Mouse (Mus musculus) small intestine, adult 2 months (tissue): ENCODE results near the gene Piezo1. TPM values are rescaled to one million over a fixed set of nuclear protein-coding genes. Genes with fewer than 3 reads are reported as not detected.
A peak's percentile ranks its signal among the peaks of the same experiment; 100 is the strongest.

ENCODE experiments used
- H3K27ac ChIP-seq: fragments of 200-500 bp; 2 replicates; pipeline ENCODE4 v1.5.1; 2012; ENCODE audit warnings: low read depth, low read length, control low read depth, inconsistent platforms; ENCODE audit not compliant: insufficient read depth
- H3K27me3 ChIP-seq: fragments of 200-500 bp; 2 replicates; pipeline ENCODE4 v1.6.1; 2012; ENCODE audit warnings: mild to moderate bottlenecking, moderate library complexity, low read length, inconsistent platforms; ENCODE audit not compliant: control insufficient read depth, insufficient read depth
- H3K36me3 ChIP-seq: fragments of 200-500 bp; 2 replicates; pipeline ENCODE4 v1.6.1; 2012; ENCODE audit warnings: mild to moderate bottlenecking, low read length, control low read depth, inconsistent platforms; ENCODE audit not compliant: control insufficient read depth, insufficient read depth
- H3K4me1 ChIP-seq: fragments of 200-500 bp; 2 replicates; pipeline ENCODE4 v1.6.1; 2012; ENCODE audit warnings: low read length, inconsistent platforms, mixed read lengths; ENCODE audit not compliant: control insufficient read depth, insufficient read depth, insufficient read length
- H3K4me3 ChIP-seq: fragments of 200-500 bp; 2 replicates; pipeline ENCODE4 v1.5.1; 2012; ENCODE audit warnings: low read depth, mild to moderate bottlenecking, control low read depth, inconsistent platforms, low read length, moderate library complexity
- CTCF ChIP-seq: fragments of 200-500 bp; IDR thresholded peaks from 2 replicates; pipeline ENCODE4 v1.5.1; 2012; ENCODE audit warnings: low read depth, mild to moderate bottlenecking, control low read depth, inconsistent platforms, low read length, moderate library complexity, mixed read lengths; ENCODE audit not compliant: insufficient replicate concordance, insufficient read length; ENCODE audit errors: extremely low read depth
- POLR2A ChIP-seq: fragments of 200-500 bp; IDR thresholded peaks from 2 replicates; pipeline ENCODE4 v1.6.1; 2012; ENCODE audit warnings: low read depth, mild to moderate bottlenecking, control low read depth, inconsistent platforms, low read length, moderate library complexity
- WGBS: fragments of 180-500 bp; shearing (Covaris S2); methylation state at CpG from one replicate; pipeline ENCODE4 v1.1.7; 2018; 5-methylcytosine and 5-hydroxymethylcytosine counted together
- polyA plus RNA-seq: library from polyadenylated mRNA; depleted of rRNA; stranded (reverse); fragments of >200 nt; gene quantifications from 2 replicates; pipeline ENCODE4 v1.2.3, GENCODE M21; 2012

The Piezo1 gene
- polyA plus RNA-seq, 1 experiment: 36.4 TPM

DNA sequence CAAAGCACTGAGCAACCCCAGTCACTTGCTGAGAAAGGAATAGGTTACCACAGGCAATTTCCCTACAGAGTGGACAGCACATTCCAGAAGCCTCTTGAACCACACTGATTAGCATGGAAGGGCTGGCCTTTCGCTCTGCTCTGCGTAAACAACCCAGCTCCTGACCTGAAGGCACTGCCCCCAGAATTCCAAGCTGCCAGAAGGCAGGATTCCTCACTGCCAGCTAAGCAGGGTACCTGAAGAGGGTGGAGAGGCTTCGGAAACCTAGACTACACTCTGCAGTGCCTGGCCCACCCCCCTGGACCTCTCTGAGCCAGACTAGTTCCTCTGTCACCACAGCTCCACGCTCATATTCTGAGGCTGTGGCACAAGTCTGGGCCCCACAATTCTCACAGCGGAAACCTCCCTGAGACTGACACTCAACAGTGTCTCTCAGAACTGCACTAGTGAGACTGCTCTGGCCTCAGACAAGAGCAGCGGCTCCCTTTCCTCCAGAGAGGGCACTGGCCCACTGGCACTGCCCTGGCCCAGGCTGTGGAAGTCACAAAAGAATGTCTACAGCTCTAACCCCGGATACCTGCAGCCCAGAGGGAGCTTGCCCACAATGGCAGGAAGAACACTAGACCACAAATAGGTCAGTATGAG, 24.5 kb downstream of the Piezo1 start:
- no peak overlapping the region for H3K4me3 ChIP-seq
- peaks cover 17% of the 10 kb centered on the region for H3K4me1 ChIP-seq
- peak overlapping the region; percentile 28; the same call in 1 of the 2 replicates for H3K27ac ChIP-seq
- 72% methylated on average over 7 of the region's 7 CpGs for WGBS
- no peaks in the 10 kb centered on the region for H3K36me3 ChIP-seq
- TF ChIP-seq CTCF (no peak), POLR2A (no peak)
- H3K27me3 ChIP-seq: no peaks in the 10 kb centered on the region

DNA sequence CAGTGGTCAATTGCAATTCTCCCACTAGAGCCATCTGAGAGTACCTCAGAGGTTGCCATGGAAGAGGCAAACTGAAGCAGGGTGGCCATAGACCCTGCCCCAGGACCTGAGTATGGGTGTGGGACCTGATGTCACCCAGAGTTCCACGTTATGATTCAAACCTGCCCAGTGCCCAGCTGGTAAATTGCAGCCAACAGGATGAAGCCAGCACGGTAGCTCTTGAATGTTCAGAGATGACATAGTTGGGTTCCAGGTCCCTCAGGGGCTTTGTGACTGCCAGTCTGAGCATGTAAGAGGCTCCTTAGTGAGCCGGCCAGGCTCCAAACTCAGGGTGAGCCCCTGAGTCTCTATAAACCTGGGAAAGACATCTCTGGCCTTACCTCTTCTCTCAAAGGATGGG, 25.0 kb downstream of the Piezo1 start:
- no peak overlapping the region for H3K4me3 ChIP-seq
- H3K4me1 ChIP-seq: peaks cover 17% of the 10 kb centered on the region
- no peaks in the 10 kb centered on the region for H3K27me3 ChIP-seq
- 74% methylated on average over 3 of the region's 3 CpGs for WGBS
- TF ChIP-seq POLR2A (no peak), CTCF (no peak)
- peak overlapping the region; percentile 28; the same call in 1 of the 2 replicates for H3K27ac ChIP-seq
- no peaks in the 10 kb centered on the region for H3K36me3 ChIP-seq

DNA sequence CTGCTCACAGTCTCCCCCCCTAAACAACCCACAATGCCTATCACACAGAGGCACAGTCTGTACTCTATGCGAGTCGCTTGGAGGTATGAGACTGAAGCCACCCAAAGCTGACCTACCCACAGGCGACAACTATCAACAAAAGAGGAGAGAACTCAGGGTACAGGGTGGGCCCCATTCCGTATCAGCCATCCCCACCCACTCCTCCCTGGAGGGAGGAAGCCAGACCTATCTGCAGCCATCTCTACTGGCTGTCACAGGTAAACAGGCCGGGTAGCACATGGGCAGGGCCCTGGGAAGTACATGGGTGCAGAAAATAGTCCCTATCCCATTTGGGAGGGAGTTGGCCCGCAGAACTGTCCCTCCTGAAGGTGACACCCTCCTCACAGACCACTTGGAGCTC, 26.1 kb downstream of the Piezo1 start:
- Histone ChIP-seq H3K4me3 (no peak overlapping the region), H3K36me3 (no peaks in the 10 kb centered on the region), H3K27me3 (no peaks in the 10 kb centered on the region), H3K27ac (no peak overlapping the region), H3K4me1 (peaks cover 17% of the 10 kb centered on the region)
- TF ChIP-seq POLR2A (no peak), CTCF (no peak)
- 86% methylated on average over 6 of the region's 6 CpGs for WGBS

DNA sequence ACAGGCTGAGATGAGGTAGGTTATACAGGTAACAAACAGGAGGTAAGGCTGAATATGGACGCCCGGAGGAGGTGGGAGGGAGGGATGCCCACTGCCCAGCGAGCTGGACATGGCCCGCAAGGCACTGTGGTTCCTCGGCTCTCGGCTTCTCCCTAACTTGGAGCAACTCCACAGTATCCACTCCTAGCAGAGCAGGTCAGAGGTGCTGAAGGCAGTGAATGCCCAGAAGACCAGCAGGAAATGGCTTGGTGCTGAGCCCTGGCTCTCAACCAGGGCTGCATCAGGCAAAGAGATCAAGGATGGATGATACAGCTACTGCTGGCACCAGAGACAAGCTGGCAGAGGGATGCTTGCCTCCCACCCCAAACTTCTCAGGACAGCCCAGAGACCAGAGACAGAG, 26.6 kb downstream of the Piezo1 start:
- 78% methylated on average over 6 of the region's 6 CpGs for WGBS
- H3K4me3 ChIP-seq: no peak overlapping the region
- no peak overlapping the region; the same call in 1 of the 2 replicates for H3K27ac ChIP-seq
- no peaks in the 10 kb centered on the region for H3K36me3 ChIP-seq
- TF ChIP-seq CTCF (no peak), POLR2A (no peak)
- H3K4me1 ChIP-seq: peaks cover 17% of the 10 kb centered on the region
- no peaks in the 10 kb centered on the region for H3K27me3 ChIP-seq

DNA sequence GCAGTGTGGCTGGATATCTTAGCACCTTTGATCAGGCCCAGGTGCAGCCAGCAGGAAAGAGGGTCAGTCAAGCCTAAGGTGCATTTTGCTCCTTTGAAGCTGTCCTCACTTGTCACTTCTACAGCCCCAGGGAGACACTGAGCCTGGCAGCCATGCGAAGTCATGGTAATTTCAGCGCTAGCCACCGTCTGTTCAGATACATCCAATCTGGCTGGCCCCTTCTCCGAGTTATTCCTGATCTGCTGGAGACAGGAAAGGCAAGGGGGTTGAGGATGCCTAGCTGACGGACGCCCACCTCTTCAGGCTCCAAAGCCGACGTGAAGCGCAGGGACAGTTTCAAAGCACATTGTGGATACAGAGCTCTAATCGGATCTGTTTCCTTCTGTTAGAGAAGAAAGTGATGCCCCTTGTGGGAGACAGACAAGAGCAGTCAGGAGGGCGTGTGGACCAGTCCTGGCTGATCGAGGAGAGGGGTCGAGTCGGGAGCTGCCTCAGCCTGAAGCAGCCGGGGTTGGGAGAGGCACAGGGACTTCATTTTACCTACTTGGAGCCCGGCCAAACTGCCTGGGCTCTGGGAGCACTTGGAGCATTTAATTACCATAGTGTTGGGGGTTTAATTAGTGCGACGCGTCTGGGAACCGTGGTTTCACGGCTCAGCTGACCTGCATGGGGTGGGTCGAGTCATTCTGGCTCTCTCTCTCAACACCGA, 27.3 kb downstream of the Piezo1 start:
- H3K4me1 ChIP-seq: peaks cover 17% of the 10 kb centered on the region
- H3K4me3 ChIP-seq: peak overlapping the region; percentile 33
- no peak for TF ChIP-seq POLR2A
- TF ChIP-seq CTCF: no peak
- no peaks in the 10 kb centered on the region for H3K27me3 ChIP-seq
- WGBS: 30% methylated on average over 23 of the region's 23 CpGs
- no peaks in the 10 kb centered on the region for H3K36me3 ChIP-seq
- H3K27ac ChIP-seq: peak overlapping the region; percentile 75

DNA sequence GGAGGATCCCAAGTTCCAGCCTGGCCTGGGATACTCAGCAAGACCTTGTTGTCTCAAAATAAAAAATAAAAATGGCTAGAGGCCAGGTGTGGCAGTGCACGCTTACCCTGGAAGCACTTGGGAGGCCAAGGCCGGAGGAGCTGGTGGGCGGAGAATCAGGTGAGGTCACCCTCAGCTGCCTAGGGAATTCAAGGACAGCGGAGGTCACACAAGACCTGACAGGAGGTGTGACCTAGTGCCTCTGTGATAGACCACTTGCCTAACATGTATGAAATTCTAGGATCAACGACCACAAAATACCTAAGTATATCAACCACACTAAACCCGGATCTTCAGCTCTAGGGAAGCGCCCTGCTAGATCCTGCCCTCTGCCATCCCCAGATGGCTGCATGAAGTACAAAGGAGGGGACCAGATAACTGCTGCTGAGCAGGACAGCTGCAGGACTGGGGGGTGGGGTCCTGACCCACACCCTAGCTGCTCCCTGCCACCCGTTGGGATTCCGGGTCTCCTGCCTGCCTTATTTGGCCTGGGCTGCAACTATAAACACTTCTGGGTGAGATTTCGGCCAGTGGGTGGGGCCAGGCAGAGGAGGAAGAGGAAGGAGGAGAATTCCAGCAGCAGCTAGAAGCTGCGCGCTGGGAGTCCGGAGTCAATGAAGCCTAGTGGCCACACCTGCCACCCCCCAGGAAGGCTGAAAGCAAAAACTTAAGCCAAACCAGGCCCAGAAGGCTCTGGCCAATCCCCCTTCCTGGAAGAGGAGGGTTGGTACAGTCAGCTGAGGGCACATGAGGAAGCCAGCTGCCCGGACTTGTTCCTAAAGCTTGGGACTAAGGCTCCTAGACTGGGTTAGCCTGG, 28.1 kb downstream of the Piezo1 start:
- H3K36me3 ChIP-seq: no peaks in the 10 kb centered on the region
- WGBS: 33% methylated on average over 14 of the region's 14 CpGs
- peak overlapping the region; percentile 33 for H3K4me3 ChIP-seq
- peak overlapping the region; percentile 75 for H3K27ac ChIP-seq
- TF ChIP-seq CTCF: no peak
- 0 out of 2 replicates have a peak, but pooled peaks have one; percentile 10 for TF ChIP-seq POLR2A
- H3K27me3 ChIP-seq: no peaks in the 10 kb centered on the region
- peaks cover 17% of the 10 kb centered on the region for H3K4me1 ChIP-seq

DNA sequence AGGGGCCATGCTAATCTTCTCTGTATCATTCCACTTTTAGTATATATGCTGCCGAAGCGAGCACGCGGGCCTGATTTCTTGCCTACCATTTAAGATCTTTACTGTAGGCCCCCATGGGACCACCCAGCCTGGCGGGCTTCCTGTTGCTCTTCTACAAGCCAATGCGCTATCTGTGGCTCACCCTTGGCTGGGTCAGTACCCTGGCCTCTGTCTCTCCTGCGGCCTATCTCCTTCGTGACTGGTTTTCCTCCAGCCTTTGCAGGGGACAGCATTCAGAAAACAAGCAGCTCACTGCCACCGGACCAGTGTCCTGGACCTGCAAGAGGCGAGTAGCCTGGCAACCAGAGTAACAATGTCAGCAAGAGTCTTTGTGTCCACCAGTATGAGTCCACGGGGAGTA, 30.5 kb downstream of the Piezo1 start:
- H3K4me1 ChIP-seq: peaks cover 17% of the 10 kb centered on the region
- no peaks in the 10 kb centered on the region for H3K36me3 ChIP-seq
- 89% methylated on average over 11 of the region's 11 CpGs for WGBS
- no peaks in the 10 kb centered on the region for H3K27me3 ChIP-seq
- no peak overlapping the region for H3K4me3 ChIP-seq
- no peak overlapping the region for H3K27ac ChIP-seq
- no peak for TF ChIP-seq CTCF
- TF ChIP-seq POLR2A: no peak
